In the genomic region with DNA sequence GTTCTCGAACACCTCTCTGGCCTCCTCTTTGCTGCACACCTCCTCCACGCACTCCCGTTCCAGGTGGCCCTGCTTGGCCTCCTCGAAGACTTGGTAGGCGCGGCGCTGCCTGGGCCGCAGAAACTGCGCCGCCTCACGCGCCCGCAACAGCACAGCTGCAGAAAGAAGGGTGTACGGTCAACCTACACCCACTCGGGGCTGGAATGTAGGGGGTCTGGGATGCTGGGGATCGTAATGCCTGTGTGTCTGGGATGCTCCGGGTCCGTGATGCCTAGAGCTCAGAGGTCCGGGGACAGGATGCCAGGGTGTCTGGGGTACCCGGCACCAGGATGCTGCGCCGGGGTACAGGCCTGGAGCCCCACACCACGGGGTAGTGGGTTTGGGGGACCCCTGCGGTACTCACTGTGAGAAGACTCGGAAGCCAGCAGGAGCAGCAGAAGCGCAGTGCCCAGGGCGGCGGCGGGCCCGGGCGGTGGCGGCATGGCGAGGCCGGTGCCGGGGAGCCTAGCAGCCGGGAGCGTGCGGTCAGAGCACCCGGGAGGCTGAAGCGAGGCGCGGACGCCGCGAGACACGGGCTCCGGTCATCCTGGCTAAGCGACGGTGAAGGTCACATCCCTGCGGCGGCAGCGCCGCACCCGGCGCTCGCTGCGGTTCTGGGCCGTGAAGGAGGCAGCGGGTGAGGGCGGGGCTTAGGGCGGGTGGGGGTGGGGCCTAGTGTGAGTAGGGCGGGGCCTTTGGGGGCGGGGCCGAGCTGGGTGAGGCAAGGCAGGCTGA, we compare ENCODE assay signal across 8 mouse cellular contexts. TPM values are rescaled to one million over a fixed set of nuclear protein-coding genes. Genes with fewer than 3 reads are reported as not detected.
DNase-seq lines count a peak whose midpoint lies in the region; ATAC-seq and TF ChIP-seq lines count a peak whose summit lies in the region.

A gene (minus strand): TSS at position 633 of the 774 bp plus-strand sequence.

- TF ChIP-seq CTCF in hindbrain, postnatal 0 days (IDR thresholded peaks at IDR 0.05; ENCODE audit: low read depth): no peak

- DNase-seq in lung, adult 18-20 months: peak; percentile 57 to 67
- no peak for DNase-seq in lung, postnatal 25 days (ENCODE audit: low spot score)
- peak; percentile 34 for DNase-seq in embryo, embryonic 10 days (ENCODE audit: low spot score)
- peak; percentile 83 for DNase-seq in gastrocnemius, postnatal 25 days
- peak; percentile 76 for DNase-seq in hindbrain, postnatal 0 days (ENCODE audit: low spot score)
- DNase-seq in left cerebral cortex, postnatal 14 days (ENCODE audit: low spot score in 2 of 2): peak in 1 of 2 experiments; percentile 70
- peak; percentile 70 for DNase-seq in right cerebral cortex, postnatal 14 days

- ATAC-seq in hindbrain, postnatal 0 days: peak; percentile 76
- ATAC-seq in megakaryocyte progenitor cell, adult 5-6 weeks (replicated peaks; ENCODE audit: poor library complexity): peak; percentile 73

- H3K27me3 ChIP-seq in hindbrain, postnatal 0 days (ENCODE audit: insufficient read depth, low read length): no peaks in the 10 kb centered on the region

- H3K9me3 ChIP-seq in hindbrain, postnatal 0 days (ENCODE audit: low read length): no peaks in the 10 kb centered on the region

- 2% methylated on average over 58 of the region's 64 CpGs for WGBS in hindbrain, postnatal 0 days

- H3K4me1 ChIP-seq in hindbrain, postnatal 0 days (ENCODE audit: insufficient read depth, low read length): peaks cover 22% of the 10 kb centered on the region

- H3K27ac ChIP-seq in hindbrain, postnatal 0 days: peak within 1 kb of the TSS; percentile 80

- peak within 1 kb of the TSS; percentile 77 for H3K9ac ChIP-seq in hindbrain, postnatal 0 days (replicated peaks; ENCODE audit: low read length)

- H3K36me3 ChIP-seq in hindbrain, postnatal 0 days (ENCODE audit: insufficient read depth, low read length): no peaks in the 10 kb centered on the region

- H3K4me3 ChIP-seq in hindbrain, postnatal 0 days (ENCODE audit: low read length): peak within 1 kb of the TSS; percentile 68

- H3K4me2 ChIP-seq in hindbrain, postnatal 0 days (ENCODE audit: low read depth, low read length): peak within 1 kb of the TSS; percentile 78

- intact Hi-C loops in left cerebral cortex, postnatal 14 days (cut with DNase I): loop anchor here (5.0 kb wide), 1 partner anchor 33 kb away; no protein-coding TSS in a partner anchor

RNA-seq across cellular contexts. Expression of the gene that starts here (rescaled TPM):
- 10 to 100 TPM; 66.3 to 67.5 TPM for total RNA-seq in gastrocnemius, postnatal 25 days (2021)
- 89.0 and 91.2 TPM in 2 replicates for total RNA-seq in hindbrain, postnatal 0 days (2014; rRNA removed)
- polyA plus RNA-seq in hindbrain, postnatal 0 days (2015; fragmentation: Nextera tagmentation; extraction: Ambion mirVana): 77.9 and 78.4 TPM in 2 replicates
- total RNA-seq in left cerebral cortex, postnatal 14 days (2021): 100 to 1,000 TPM; 115 to 126 TPM
- not detected in 2 replicates for total RNA-seq in megakaryocyte progenitor cell, adult 5-6 weeks (2015)
- 0.12 and 0.84 TPM in 2 replicates for total RNA-seq in megakaryocyte progenitor cell, adult 5-6 weeks (2017)

Comparison
In these comparisons a context has a peak if more than half of its experiments do, and no peak if none do; other contexts are left out.
1. RNA of the gene that starts here (total RNA-seq): 115 to 126 TPM in left cerebral cortex, postnatal 14 days, 89.0 to 91.2 TPM in hindbrain, postnatal 0 days and 66.3 to 67.5 TPM in gastrocnemius, postnatal 25 days; 0.12 to 0.84 TPM in megakaryocyte progenitor cell, adult 5-6 weeks; every median in the first group is over 10 times any median in the second.
2. Peak in ATAC-seq in megakaryocyte progenitor cell, adult 5-6 weeks; RNA of the gene not detected or under 1 TPM.